Mouse (Mus musculus): ENCODE data around the gene Cyp46a1.

Cyp46a1 gene

GRCm38 (mm10) chr12:108333895-108334445, at the start of gene Cyp46a1:
TSS of gene Cyp46a1 (plus strand) at chr12:108334381.
- DNase-seq: peak; percentile 90 to 94

- no peak for DNase-seq
Measured at GRCm38 (mm10) chr12:108284455-108285224, 49.5 kb upstream of the Cyp46a1 start.

DNA sequence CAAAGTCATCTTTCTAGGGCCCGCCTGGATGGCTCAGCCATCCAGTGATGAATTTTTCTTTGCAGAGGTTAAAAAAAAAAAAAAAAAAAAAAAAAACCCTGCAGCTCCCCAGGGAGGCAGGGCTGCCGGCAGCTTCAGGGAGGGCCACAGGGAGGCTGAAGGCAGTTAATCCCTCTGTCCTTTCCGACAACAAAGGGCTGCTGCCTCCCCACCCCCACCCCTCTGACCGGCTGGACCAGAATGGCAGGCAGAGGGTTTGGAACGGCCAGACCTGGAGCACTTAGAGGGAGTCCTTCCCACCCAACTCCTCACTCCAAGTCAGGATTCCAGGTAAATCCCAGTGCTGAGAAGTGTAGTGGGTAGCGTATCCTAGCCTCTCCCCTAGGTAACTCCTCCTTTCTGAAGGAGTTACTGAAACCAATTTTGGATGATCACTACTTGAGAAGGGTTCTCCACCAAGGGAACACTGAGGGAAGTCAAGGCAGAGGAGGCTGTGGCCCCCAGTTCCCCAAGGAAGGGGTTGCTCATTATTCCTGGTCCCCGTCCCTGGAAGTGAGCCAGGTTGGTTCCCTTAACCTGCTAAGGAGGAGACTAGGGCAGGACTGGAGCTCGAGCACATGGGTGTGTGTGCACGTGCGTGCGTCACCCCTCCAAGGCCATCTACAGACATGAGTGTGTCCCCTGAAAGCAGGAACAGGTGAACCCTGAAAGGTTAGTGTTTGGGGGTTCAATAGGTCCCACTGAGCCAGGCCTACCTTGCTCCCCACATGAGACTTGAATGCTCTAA, 48.8 kb upstream of the Cyp46a1 start:
- no peak for DNase-seq

GRCm38 (mm10) chr12:108286381-108286780, 47.8 kb upstream of the Cyp46a1 start:
- DNase-seq: no peak

- DNase-seq: no peak
Measured at GRCm38 (mm10) chr12:108287011-108287410, 47.2 kb upstream of the Cyp46a1 start.

- no peak for DNase-seq
Measured at GRCm38 (mm10) chr12:108288127-108288880, 45.9 kb upstream of the Cyp46a1 start.

DNA sequence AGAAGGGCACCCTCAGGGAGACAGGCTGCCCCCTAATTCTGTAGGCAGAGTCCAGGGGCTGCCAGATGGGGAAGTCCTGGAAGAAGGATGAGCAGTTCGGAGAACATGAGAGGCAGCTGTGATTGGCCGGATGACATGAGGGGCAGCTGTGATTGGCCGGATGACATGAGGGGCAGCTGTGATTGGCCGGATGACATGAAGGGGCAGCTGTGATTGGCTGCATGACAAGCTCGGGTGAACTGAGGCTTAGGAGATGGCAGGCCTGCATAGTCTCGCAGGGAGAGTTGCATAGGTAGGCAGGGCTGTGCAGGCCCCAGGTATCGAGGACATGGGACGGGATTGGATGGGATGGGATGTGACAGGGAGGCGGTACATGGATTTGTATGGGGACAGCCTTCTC, 41.8 kb upstream of the Cyp46a1 start:
- no peak for DNase-seq

GRCm38 (mm10) chr12:108292957-108293356, 41.2 kb upstream of the Cyp46a1 start:
- peak; percentile 62 to 70 for DNase-seq

GRCm38 (mm10) chr12:108294620-108295019, 39.6 kb upstream of the Cyp46a1 start:
- DNase-seq: no peak

DNA sequence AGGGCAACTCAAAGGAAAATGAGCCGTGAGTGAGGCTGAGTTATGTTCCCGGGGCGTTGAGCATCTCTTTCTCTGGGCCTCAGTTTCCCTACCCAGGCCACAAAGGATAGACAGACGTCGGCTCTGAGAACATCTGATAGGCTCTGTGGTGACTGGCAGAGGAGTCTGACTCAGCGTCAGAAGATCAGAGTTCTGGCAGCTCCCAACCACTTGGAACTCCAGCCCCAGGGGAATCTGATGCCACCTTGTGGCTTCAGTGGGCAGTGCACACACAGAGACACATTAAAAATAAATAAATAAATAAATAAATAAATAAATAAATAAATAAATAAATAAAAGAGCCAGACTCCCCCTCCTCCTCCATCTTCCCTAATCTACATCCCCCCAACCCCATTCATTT, 37.1 kb upstream of the Cyp46a1 start:
- DNase-seq: no peak

DNA sequence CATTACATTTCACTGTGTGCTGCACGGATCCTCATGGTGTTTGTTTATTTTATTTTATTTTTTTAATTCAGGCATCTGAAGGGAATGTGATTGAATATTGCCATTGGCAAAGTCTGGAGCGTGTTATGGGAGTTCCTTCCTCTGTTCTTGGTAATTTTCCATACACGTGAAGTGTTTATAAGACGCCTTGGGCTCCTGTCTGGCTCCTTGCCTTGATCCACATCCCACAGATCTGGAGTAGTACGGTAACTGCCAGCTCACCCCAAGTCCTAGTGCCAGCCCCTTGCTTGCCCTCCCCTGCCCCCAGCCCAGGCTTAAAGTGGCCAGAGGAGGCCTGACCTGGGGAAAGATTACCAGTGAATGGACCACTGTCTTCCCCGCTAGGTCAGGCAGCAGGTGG, 33.2 kb upstream of the Cyp46a1 start:
- no peak for DNase-seq

- no peak for DNase-seq
Measured at GRCm38 (mm10) chr12:108303778-108304365, 30.3 kb upstream of the Cyp46a1 start.

DNA sequence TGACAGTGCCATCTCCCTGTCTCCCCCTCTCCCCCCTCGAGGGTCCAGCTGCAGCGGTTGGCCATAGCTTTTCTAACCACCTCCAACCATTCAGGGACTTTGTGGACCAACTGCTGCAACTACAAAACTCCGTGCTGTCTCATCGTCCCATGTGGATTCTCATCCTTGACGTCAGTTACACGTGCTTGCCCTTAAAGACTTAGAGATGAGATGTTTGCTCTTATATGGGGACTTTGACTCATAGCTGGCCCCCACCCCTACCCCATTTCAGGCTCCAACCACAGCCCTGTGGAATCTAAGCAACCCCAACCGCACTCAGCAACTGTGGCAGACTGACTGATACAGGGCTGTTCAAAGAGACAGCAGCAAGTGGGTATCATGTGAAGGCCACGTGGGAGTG, 29.0 kb upstream of the Cyp46a1 start:
- DNase-seq: no peak

GRCm38 (mm10) chr12:108305812-108306794, 28.1 kb upstream of the Cyp46a1 start, which contains the start of gene Hhipl1:
TSS of gene Hhipl1 (plus strand) at chr12:108306270.
- no peak for DNase-seq

DNA sequence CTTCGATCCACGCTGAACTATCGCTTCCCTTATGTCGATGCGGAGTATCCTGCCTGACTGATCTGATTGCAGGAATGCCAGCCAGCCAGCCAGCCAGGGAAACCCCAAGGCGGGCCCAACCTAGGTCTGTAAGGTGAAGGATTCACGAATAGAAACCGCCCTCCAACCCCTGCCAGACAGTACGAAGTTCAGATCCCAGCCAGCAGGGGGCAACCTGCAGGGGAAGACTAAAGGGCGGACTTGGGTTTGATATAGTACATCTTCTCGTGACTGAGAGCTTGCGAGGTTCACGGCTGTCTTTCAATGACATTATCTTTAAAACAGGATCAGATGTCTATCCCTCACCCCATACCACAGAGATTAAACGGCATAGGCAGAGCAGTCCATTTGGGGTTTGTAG, 26.6 kb upstream of the Cyp46a1 start:
- peak; percentile 45 to 52 for DNase-seq

DNA sequence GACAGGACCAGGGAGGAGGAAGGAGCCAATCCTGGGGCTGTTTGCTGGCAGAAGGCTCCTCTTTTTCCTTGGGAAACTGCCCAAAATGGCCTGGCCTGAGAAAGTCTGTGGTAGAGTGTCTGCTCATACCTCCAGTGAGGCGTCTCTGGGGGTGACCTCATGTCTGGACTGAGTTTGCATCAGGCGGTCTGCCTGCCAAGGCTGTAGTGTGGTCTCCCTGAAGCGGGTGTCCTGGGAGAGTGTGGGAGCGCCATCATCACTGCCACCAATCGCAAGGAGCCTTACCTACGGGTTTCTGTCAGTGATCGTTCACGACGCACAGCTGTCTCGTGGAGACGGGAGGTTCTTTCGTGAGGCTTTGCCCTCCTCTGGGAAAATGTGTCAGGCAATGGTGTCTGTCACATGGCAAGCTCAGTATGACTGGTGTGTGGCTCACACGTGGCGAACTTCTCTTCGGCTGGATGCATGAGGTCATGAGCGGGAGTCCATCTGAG, 25.8 kb upstream of the Cyp46a1 start:
- no peak for DNase-seq

DNA sequence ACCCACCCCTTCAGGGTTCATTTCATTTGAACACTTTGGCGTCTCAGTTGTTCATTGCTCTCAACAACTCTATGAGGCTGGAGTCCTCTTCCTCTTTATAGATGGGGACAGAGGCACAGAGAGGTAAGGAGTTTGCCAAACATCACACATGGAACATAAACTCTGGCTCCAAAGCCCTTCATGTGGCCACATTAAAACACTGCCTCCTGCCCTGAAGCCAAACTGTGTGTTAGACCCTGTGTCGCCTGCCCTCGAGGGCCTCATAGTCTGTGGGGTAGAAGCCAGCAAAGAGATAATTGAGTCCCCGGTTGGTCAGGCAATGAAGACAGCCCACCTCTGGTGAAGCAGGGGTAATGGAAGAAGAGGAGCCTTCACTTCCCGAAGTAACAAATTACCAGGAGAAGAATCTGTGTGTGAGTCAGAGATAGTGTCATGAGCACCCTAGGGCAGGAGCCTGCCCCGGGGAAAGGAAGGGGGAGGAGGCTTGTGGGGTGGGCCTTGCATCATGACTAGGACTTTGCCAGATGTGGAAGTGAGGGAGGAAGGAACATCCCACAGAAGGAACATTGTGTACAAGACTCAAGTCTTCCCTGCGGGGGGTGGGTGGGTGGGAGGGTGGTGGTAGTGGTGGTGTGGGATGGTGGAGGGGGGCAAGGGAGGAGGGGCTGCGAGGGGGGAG, 24.9 kb upstream of the Cyp46a1 start:
- DNase-seq: no peak

DNA sequence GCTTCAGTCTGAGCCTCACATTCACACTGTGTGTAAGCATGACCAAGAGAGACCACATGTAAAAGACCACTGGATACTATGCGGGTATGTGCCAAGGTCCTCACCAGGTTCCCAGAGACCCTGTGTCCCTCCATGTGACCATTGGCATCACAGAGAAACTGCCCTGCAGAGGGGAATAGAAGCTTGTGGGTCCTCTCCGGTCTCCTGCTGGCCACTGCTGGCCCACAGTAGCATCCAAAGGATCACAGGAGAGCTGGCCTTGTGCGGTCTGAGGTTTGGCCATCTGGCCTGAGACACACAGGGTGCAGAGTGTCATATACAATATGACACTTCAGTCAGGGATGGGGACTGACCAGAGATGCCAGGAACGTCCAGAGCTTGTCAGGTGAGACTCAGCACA, 24.1 kb upstream of the Cyp46a1 start:
- no peak for DNase-seq

DNA sequence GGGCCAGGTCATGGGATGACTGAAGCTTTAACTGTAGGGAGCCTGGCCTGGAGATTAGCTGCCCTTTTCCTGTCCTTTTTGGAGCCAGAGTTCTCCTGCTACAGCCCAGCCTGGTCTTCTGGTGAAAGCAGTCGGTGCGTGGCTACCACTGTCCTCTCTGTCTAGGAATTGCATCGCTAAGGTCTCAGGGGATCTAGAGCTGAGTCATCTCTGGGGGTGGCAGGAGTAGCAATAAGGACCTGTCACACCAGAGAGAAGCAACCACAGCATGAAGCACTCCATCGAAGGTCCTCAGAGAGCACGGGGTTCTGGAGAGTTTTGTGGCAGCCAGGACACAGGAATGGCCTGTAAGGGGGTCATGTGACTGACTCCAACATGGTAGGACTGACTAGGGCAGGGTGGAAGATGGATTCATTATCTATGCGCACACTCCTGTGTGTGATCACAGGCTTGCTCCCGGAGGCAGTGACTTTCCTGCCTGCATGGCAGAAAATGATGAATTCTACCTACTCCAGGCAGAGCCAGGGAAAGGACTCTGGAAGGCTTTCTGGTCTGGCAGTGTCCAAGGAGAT, 23.6 kb upstream of the Cyp46a1 start:
- no peak for DNase-seq

GRCm38 (mm10) chr12:108311741-108312290, 22.4 kb upstream of the Cyp46a1 start:
- DNase-seq: no peak

All from B cell, adult 2 months (primary cell).